Mouse (Mus musculus) liver, embryonic 11.5 days (tissue): ENCODE results near the gene Dennd1a. TPM values are rescaled to one million over a fixed set of nuclear protein-coding genes. Genes with fewer than 3 reads are reported as not detected.
"Not testable (repeated sequence)": the region's sequence is repeated elsewhere in the genome, so short reads cannot be mapped to it uniquely, and the experiment has no call there.

Source experiments
- ATAC-seq: fragments of 200-750 bp; cut with Nextera tagmentation; replicated peaks from 2 replicates; pipeline ENCODE4 v1.8.0; 2017; ENCODE audit warnings: moderate number of reproducible peaks, mild to moderate bottlenecking, moderate TSS enrichment, moderate library complexity; ENCODE audit not compliant: low FRiP score
- DNase-seq: peaks from one replicate; pipeline ENCODE4 v3.0.0-alpha.2; 2017; ENCODE audit warnings: low spot score
- H3K27ac ChIP-seq: fragments of 300-500 bp; sonication (generic); 2 replicates; pipeline ENCODE4 v1.5.1; 2014; ENCODE audit warnings: mild to moderate bottlenecking, low read depth, low read length, control low read depth
- H3K27me3 ChIP-seq: fragments of 300-500 bp; sonication (generic); replicated peaks from 2 replicates; pipeline ENCODE4 v1.6.1; 2014; ENCODE audit warnings: low read length, mixed read lengths; ENCODE audit not compliant: control insufficient read depth, insufficient read depth
- H3K36me3 ChIP-seq: fragments of 300-500 bp; sonication (generic); 2 replicates; pipeline ENCODE4 v1.6.1; 2014; ENCODE audit warnings: mild to moderate bottlenecking, low read length, moderate library complexity, mixed read lengths; ENCODE audit not compliant: control insufficient read depth, insufficient read depth
- H3K4me1 ChIP-seq: fragments of 300-500 bp; sonication (generic); replicated peaks from 2 replicates; pipeline ENCODE4 v1.6.1; 2014; ENCODE audit warnings: low read length, mixed read lengths; ENCODE audit not compliant: control insufficient read depth, insufficient read depth
- H3K4me2 ChIP-seq: fragments of 300-500 bp; sonication (generic); 2 replicates; pipeline ENCODE4 v1.6.1; 2014; ENCODE audit warnings: mild to moderate bottlenecking, control low read depth, moderate library complexity
- H3K4me3 ChIP-seq: fragments of 300-500 bp; sonication (generic); 2 replicates; pipeline ENCODE4 v1.5.1; 2014; ENCODE audit warnings: low read depth, low read length, control low read depth
- H3K9ac ChIP-seq: fragments of 300-500 bp; sonication (generic); 2 replicates; pipeline ENCODE4 v1.6.1; 2014; ENCODE audit warnings: low read depth, low read length, control low read depth
- H3K9me3 ChIP-seq: fragments of 300-500 bp; sonication (generic); 2 replicates; pipeline ENCODE4 v1.6.1; 2016; ENCODE audit warnings: low read length, inconsistent platforms, mixed read lengths; ENCODE audit not compliant: control insufficient read depth
- WGBS: fragments of 180-500 bp; shearing (Covaris S2); extraction: QIAGEN DNeasy Blood & Tissue Kit; methylation state at CpG from one replicate; pipeline ENCODE4 v1.1.7; 2014; 5-methylcytosine and 5-hydroxymethylcytosine counted together
- polyA plus RNA-seq: library from polyadenylated mRNA; unstranded; fragments of >200 nt; fragmentation: Nextera tagmentation; extraction: Ambion mirVana; gene quantifications from 2 replicates; pipeline ENCODE4 v1.2.1, GENCODE M21; 2014

Dennd1a gene
- polyA plus RNA-seq, 1 experiment from 2014 or later: 10.6 TPM

GRCm38 (mm10) chr2:37939997-37940396 lies 347.2 kb downstream of the Dennd1a start:
- Histone ChIP-seq H3K9ac (no peak overlapping the region), H3K9me3 (no peaks in the 10 kb centered on the region), H3K4me2 (no peak overlapping the region), H3K4me3 (no peak overlapping the region), H3K27me3 (no peaks in the 10 kb centered on the region), H3K4me1 (no peaks in the 10 kb centered on the region), H3K27ac (no peak overlapping the region), H3K36me3 (peaks cover 2% of the 10 kb centered on the region; the same call in 1 of the 2 replicates)
- ATAC-seq (no peak), DNase-seq (no peak)
- WGBS: 81% methylated on average over 1 of the region's 1 CpGs

GRCm38 (mm10) chr2:37936922-37937321 lies 350.3 kb downstream of the Dennd1a start:
- H3K4me3 ChIP-seq, H3K9me3 ChIP-seq, H3K36me3 ChIP-seq, H3K27me3 ChIP-seq, H3K9ac ChIP-seq, H3K4me1 ChIP-seq, DNase-seq, ATAC-seq, H3K27ac ChIP-seq, H3K4me2 ChIP-seq: not testable (repeated sequence)
- 67% methylated on average over 4 of the region's 4 CpGs for WGBS

- DNase-seq: no peak
- H3K4me3 ChIP-seq: no peak overlapping the region
These were observed 354.9 kb downstream of the Dennd1a start for GRCm38 (mm10) chr2:37932240-37932639.

GRCm38 (mm10) chr2:37931018-37931930 lies 355.9 kb downstream of the Dennd1a start:
- Histone ChIP-seq H3K9me3 (no peaks in the 10 kb centered on the region), H3K9ac (no peak overlapping the region), H3K4me1 (no peaks in the 10 kb centered on the region), H3K4me2 (no peak overlapping the region), H3K4me3 (no peak overlapping the region), H3K27me3 (no peaks in the 10 kb centered on the region), H3K27ac (no peak overlapping the region), H3K36me3 (no peaks in the 10 kb centered on the region)
- WGBS: 62% methylated on average over 5 of the region's 5 CpGs
- ATAC-seq (no peak), DNase-seq (no peak)

More at GRCm38 (mm10) chr2:37932240-37932639, 354.9 kb downstream of the Dennd1a start:
- H3K9me3 ChIP-seq: no peaks in the 10 kb centered on the region
- no peak for ATAC-seq
- H3K27me3 ChIP-seq: no peaks in the 10 kb centered on the region
- WGBS: 95% methylated on average over 1 of the region's 1 CpGs
- no peak overlapping the region for H3K4me2 ChIP-seq
- H3K27ac ChIP-seq: no peak overlapping the region
- peaks cover 2% of the 10 kb centered on the region; the same call in 1 of the 2 replicates for H3K36me3 ChIP-seq
- no peaks in the 10 kb centered on the region for H3K4me1 ChIP-seq
- no peak overlapping the region for H3K9ac ChIP-seq

GRCm38 (mm10) chr2:37926133-37926503 lies 361.1 kb downstream of the Dennd1a start:
- DNase-seq: no peak
- 76% methylated on average over 5 of the region's 5 CpGs for WGBS
- ATAC-seq: no peak

GRCm38 (mm10) chr2:37925413-37926132 lies 361.6 kb downstream of the Dennd1a start:
- ATAC-seq (no peak), DNase-seq (no peak)
- 49% methylated on average over 6 of the region's 6 CpGs for WGBS

More at GRCm38 (mm10) chr2:37926133-37926503, 361.1 kb downstream of the Dennd1a start:
- H3K9ac ChIP-seq: no peak overlapping the region
- H3K27ac ChIP-seq: no peak overlapping the region
- H3K4me3 ChIP-seq: no peak overlapping the region
- H3K4me1 ChIP-seq: no peaks in the 10 kb centered on the region
- H3K27me3 ChIP-seq: no peaks in the 10 kb centered on the region
- H3K9me3 ChIP-seq: no peaks in the 10 kb centered on the region
- no peak overlapping the region for H3K4me2 ChIP-seq
- no peaks in the 10 kb centered on the region for H3K36me3 ChIP-seq

GRCm38 (mm10) chr2:37908721-37909506 lies 378.3 kb downstream of the Dennd1a start:
- Histone ChIP-seq H3K36me3 (no peaks in the 10 kb centered on the region), H3K27ac (no peak overlapping the region), H3K4me3 (no peak overlapping the region), H3K9me3 (no peaks in the 10 kb centered on the region), H3K4me2 (no peak overlapping the region), H3K4me1 (no peaks in the 10 kb centered on the region), H3K9ac (no peak overlapping the region), H3K27me3 (no peaks in the 10 kb centered on the region)
- DNase-seq (no peak), ATAC-seq (no peak)
- WGBS: 78% methylated on average over 5 of the region's 5 CpGs

More at GRCm38 (mm10) chr2:37925413-37926132, 361.6 kb downstream of the Dennd1a start:
- Histone ChIP-seq H3K4me3 (no peak overlapping the region), H3K9me3 (no peaks in the 10 kb centered on the region), H3K9ac (no peak overlapping the region), H3K4me1 (no peaks in the 10 kb centered on the region), H3K36me3 (no peaks in the 10 kb centered on the region), H3K27ac (no peak overlapping the region), H3K4me2 (no peak overlapping the region), H3K27me3 (no peaks in the 10 kb centered on the region)

- DNase-seq (no peak), ATAC-seq (no peak)
- no peaks in the 10 kb centered on the region for H3K9me3 ChIP-seq
- no peaks in the 10 kb centered on the region for H3K36me3 ChIP-seq
- H3K9ac ChIP-seq: no peak overlapping the region
- H3K4me2 ChIP-seq: no peak overlapping the region
- no peak overlapping the region for H3K27ac ChIP-seq
- 87% methylated on average over 3 of the region's 3 CpGs for WGBS
- no peak overlapping the region for H3K4me3 ChIP-seq
- H3K27me3 ChIP-seq: no peaks in the 10 kb centered on the region
- H3K4me1 ChIP-seq: no peaks in the 10 kb centered on the region
These were observed 378.9 kb downstream of the Dennd1a start for GRCm38 (mm10) chr2:37908296-37908695.
